Mouse (Mus musculus) adrenal gland, postnatal 14 days (tissue): Measurements from ENCODE around the gene Ptpn7. TPM values are rescaled to one million over a fixed set of nuclear protein-coding genes. Genes with fewer than 3 reads are reported as not detected.
A peak's percentile ranks its signal among the peaks of the same experiment; 100 is the strongest.

Source experiments
- DNase-seq: peaks from one replicate; pipeline ENCODE4 v3.0.0; 2021; ENCODE audit warnings: mixed read lengths
- total RNA-seq: library from RNA; stranded (reverse); gene quantifications from 2 replicates; pipeline ENCODE4 v1.2.3, GENCODE M21; 2021

The Ptpn7 gene
- total RNA-seq, 1 experiment from 2014 or later = 1.1 TPM

- DNase-seq = no peak
These were observed 3.5 kb upstream of the Ptpn7 start for GRCm38 (mm10) chr1:135128986-135129385.

DNA sequence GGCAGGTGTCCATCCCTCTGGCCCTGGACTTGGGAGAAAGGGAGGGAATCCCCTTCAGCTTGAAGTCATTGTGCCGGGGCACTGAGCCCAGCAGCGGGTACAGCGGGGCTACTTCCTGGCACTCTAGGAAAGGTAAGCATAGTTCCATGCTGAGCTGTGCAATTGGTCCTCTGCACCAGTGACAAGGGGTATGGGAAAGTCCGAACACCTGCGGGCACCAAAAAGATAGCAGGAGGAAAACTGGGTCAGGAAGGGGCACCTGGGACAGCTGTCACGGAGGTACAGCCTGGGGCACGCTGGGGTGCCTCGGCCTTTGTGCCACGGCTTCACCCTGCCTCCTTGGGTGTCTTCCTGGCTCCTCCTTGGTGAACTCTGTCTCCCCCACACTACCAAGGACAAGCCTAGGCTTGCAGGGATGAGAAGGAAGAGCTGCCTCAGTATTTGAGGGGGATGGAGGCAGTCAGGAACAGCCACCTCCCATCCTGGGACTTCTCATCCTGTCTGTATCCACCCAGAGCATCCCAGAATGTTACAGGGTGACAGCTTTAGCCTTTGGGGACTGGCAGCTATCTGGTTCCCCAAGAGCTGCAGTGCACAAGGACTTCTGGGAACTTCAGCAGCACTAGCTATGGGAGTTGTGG, 2.8 kb upstream of the Ptpn7 start:
- no peak for DNase-seq

- DNase-seq = no peak
These were observed 2.0 kb upstream of the Ptpn7 start for GRCm38 (mm10) chr1:135130376-135131018.

DNA sequence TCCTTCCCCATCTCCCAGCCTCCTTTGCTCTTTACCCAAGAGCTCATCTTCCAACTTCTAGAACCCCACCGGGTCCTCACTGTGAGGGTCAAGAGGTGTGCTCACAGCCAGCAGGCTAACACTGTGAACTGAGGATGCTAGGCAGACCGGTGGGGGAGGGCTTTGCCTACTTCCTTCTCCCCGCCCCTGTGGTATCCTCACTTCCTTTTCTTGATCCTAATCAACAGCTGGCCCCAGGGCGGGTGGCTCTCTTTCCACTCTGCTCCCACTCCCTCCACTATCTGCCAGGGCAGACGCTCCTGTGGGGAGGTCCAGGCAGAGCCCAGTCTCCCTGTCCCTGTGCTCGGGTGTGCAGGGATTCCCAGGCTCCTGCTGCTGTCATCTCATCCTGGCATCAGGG, 1.5 kb upstream of the Ptpn7 start:
- peak; percentile 40 for DNase-seq

- DNase-seq = no peak
These were observed 940 bp upstream of the Ptpn7 start for GRCm38 (mm10) chr1:135131560-135131959.

GRCm38 (mm10) chr1:135132893-135133369, 431 bp downstream of the Ptpn7 start:
- no peak for DNase-seq

DNA sequence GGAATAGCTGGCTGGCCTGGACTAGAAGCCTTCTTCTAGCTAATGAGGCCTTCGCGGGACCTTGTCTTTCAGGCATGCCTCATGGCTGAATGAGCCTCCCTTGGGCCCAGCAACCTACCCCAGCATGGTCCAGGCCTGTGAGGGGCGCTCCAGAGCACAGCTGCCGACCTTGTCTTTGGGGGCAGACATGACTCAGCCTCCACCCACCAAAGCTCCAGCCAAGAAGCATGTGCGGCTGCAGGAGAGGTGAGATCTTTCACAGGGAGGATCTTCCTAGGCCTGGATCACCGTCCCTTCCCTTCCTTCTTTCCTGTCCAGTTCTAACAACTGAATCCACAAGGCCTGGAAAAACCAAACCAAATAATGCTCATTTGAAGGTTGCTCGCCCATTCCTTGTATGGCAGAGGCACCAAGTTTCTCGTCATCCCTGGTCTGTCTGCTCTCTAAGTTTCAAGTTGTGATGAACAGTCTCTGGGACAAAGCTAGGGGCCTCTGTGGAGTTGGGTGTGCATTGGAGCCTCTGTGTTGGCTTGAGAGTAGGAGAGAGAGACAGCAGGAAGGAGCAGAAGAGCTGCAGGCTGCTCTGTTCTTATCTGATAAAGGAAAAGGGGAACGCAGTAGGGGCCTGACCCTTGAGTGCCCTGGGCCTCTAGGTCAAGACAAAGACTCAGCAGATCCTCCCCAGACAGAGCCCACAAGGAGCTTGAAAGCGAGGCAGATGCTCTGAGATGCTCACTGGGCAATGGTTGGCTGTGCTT, 1.4 kb downstream of the Ptpn7 start:
- DNase-seq = no peak

DNA sequence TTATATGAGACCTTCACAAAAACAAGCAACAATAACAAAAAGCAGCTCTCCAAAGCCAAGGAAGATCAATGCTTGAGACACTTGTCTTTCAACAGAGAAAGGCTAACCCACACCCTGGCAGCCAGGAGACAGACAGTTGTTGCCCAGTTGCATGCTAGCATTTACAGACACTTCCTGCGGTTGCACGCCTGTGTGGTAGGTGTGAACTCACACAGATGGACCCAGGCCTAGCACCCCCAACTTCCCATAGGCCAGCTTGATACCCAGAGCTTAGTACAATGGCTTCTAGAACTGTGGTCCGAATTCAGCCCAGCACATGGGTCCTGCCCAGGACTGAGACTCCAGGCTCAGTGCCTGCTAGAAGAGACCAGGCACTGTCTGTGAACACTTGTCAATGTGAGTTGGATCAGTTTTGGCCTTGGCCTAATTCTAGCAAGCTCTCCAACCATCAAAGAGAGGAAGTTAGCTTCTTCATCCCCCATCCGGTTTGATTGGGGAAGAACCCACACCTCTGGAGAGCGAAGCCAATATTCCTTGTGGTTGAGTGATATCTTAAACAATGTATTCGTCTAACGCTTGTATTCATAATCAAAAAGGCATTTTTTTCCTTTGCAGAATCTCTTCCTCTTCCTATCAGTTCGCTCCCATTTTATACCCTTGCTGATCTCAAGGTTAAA, 2.7 kb downstream of the Ptpn7 start:
- DNase-seq = no peak

- DNase-seq = peak; percentile 72
These were observed 4.0 kb downstream of the Ptpn7 start for GRCm38 (mm10) chr1:135136500-135136899.

- no peak for DNase-seq
These were observed 7.4 kb downstream of the Ptpn7 start for GRCm38 (mm10) chr1:135139906-135140305.

- DNase-seq = no peak
These were observed 10.0 kb downstream of the Ptpn7 start for GRCm38 (mm10) chr1:135142452-135142851.

DNA sequence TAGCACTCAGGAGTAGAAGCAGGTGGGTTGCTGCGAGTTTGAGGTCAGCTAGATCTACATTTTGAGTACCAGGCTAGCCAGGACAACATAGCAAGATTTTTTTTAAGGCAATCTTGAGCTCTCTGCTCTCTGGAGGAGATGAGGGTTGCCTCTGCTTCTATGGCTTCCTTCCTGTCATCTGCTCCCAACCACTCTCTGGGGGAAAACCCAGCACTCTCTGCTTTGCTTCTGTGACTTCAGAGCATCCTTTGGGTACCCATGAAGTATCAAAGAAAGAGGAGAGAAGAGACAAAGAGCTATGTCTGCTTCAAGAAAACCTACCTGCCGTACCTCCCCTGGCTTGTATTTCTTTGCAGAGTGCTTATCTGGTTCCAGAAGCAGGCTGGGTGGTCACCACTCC, 11.4 kb downstream of the Ptpn7 start:
- DNase-seq = no peak

GRCm38 (mm10) chr1:135146077-135146945, 13.8 kb downstream of the Ptpn7 start, which contains the start of gene Arl8a:
Gene Arl8a (plus strand): TSS chr1:135146824.
- peak; percentile 93 for DNase-seq

- DNase-seq = peak; percentile 94
These were observed 14.6 kb downstream of the Ptpn7 start for GRCm38 (mm10) chr1:135146946-135147701.

DNA sequence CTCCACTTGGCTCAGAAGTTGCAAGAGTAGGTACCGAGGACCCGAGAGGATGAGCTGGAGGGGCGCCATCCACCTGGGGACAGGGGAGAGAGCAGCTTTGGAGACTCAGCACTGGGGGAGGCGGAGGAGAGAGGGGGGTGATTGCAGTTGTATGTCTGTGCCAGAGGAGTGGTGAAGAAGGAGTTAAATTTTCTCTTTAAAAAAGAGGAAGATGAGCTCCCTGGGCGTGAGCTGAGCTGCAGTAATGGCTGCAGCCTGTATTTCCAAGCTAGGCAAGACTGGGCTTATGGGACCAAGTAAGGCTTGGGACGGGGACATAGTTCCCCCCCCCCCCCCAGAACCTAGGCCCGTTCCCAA, 15.2 kb downstream of the Ptpn7 start:
- no peak for DNase-seq

- no peak for DNase-seq
These were observed 16.0 kb downstream of the Ptpn7 start for GRCm38 (mm10) chr1:135148476-135148875.

- DNase-seq = no peak
These were observed 16.5 kb downstream of the Ptpn7 start for GRCm38 (mm10) chr1:135148996-135149395.

- no peak for DNase-seq
These were observed 21.5 kb downstream of the Ptpn7 start for GRCm38 (mm10) chr1:135154011-135154410.

DNA sequence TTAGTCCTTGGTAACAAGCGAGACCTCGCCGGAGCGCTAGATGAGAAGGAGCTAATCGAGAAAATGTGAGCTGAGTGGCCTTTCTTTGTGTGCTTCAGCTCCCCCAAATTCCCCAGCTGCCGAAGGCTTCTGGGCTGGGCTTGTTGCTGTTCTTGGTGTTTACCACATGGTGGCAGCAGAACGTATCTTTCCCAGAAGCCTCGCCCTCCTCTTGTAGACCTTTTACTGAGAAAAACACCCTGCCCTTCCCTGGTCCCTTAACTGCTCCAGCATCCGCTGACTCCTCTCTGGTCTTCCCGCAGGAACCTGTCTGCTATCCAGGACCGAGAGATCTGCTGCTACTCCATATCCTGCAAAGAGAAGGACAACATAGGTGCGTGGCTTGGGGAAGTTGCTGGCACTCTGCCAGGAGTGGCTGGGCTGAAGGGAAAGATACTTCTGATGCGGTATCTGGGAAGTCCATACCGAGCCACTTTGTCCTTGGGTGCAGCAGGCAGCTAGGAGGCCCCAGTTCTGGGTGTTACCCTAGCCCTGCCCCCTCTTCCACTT, 22.0 kb downstream of the Ptpn7 start:
- peak; percentile 79 for DNase-seq

- DNase-seq = no peak
These were observed 23.8 kb downstream of the Ptpn7 start for GRCm38 (mm10) chr1:135156300-135156699.

GRCm38 (mm10) chr1:135158633-135159032, 26.1 kb downstream of the Ptpn7 start:
- no peak for DNase-seq
